Mouse (Mus musculus): ENCODE measurements at regions not wholly inside any gene's neighbourhood (a gene's known extent, or its start where the extent isn't known, plus 50 kb on each side); places are given as distances from the start of the nearest gene placed in this dataset.

DNA sequence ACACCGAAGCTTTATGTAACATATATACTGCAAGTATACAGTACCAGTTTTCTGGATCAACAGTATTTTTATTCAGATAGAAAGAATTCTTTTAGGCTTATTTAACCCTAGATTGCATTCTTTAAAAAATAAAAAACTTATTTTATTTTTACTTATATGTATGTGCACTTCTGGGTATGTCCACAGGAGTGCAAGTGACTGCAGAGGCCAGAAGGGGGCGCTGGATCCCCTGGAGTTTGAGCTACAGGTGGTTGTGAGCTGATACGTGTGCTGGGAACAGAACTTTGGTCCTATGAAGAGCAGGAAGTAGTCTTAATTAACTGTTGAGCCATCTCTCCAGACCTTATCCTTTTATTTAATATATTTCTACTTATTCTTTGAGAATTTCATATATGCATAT is 145.3 kb upstream of the Atp1b1 start:
- TF ChIP-seq CTCF (IDR thresholded peaks at IDR 0.05; ENCODE audit: borderline replicate concordance, insufficient read depth, low read depth, low read length) (no peak), POLR2A (IDR thresholded peaks at IDR 0.05; ENCODE audit: borderline replicate concordance, insufficient read depth, low read length) (no peak)
